Mouse (Mus musculus) liver, embryonic 16.5 days (tissue): ENCODE measurements around the gene Dnaja1. TPM values are rescaled to one million over a fixed set of nuclear protein-coding genes. Genes with fewer than 3 reads are reported as not detected.
A peak's percentile ranks its signal among the peaks of the same experiment; 100 is the strongest.

Experiments used
- ATAC-seq: fragments of 200-750 bp; cut with Nextera tagmentation; 2 replicates; pipeline ENCODE4 v1.8.0; 2017; ENCODE audit warnings: low read depth, mild to moderate bottlenecking, moderate number of reproducible peaks, moderate library complexity
- H3K27ac ChIP-seq: fragments of 300-500 bp; sonication (generic); 2 replicates; pipeline ENCODE4 v1.5.1; 2014; ENCODE audit warnings: mild to moderate bottlenecking, low read length
- H3K27me3 ChIP-seq: fragments of 300-500 bp; sonication (generic); 2 replicates; pipeline ENCODE4 v1.6.1; 2014; ENCODE audit warnings: low read depth, low read length, mixed read lengths; ENCODE audit not compliant: control insufficient read depth, insufficient read depth
- H3K36me3 ChIP-seq: fragments of 300-500 bp; sonication (generic); 2 replicates; pipeline ENCODE4 v1.6.1; 2014; ENCODE audit warnings: mild to moderate bottlenecking; ENCODE audit not compliant: control insufficient read depth, insufficient read depth
- H3K4me1 ChIP-seq: fragments of 300-500 bp; sonication (generic); 2 replicates; pipeline ENCODE4 v1.6.1; 2014; ENCODE audit warnings: low read depth, low read length, mixed read lengths; ENCODE audit not compliant: control insufficient read depth
- H3K4me2 ChIP-seq: fragments of 300-500 bp; sonication (generic); 2 replicates; pipeline ENCODE4 v1.6.1; 2014; ENCODE audit warnings: low read depth, low read length, mixed read lengths
- H3K4me3 ChIP-seq: fragments of 300-500 bp; sonication (generic); 2 replicates; pipeline ENCODE4 v1.5.1; 2014; ENCODE audit warnings: low read depth, mild to moderate bottlenecking, low read length
- H3K9ac ChIP-seq: fragments of 300-500 bp; sonication (generic); 2 replicates; pipeline ENCODE4 v1.6.1; 2014; ENCODE audit warnings: low read depth, low read length
- H3K9me3 ChIP-seq: fragments of 300-500 bp; sonication (generic); replicated peaks from 2 replicates; pipeline ENCODE4 v1.6.1; 2016; ENCODE audit warnings: low read length; ENCODE audit not compliant: control insufficient read depth
- WGBS: fragments of 180-500 bp; shearing (Covaris S2); extraction: QIAGEN DNeasy Blood & Tissue Kit; methylation state at CpG from one replicate; pipeline ENCODE4 v1.1.7; 2014; ENCODE audit not compliant: insufficient replicate concordance; 5-methylcytosine and 5-hydroxymethylcytosine counted together
- polyA plus RNA-seq: library from polyadenylated mRNA; unstranded; fragments of >200 nt; fragmentation: Nextera tagmentation; extraction: Ambion mirVana; gene quantifications from 2 replicates; pipeline ENCODE4 v1.2.1, GENCODE M21; 2015

Gene Dnaja1
- polyA plus RNA-seq, 1 experiment from 2014 or later: 103 TPM

- Histone ChIP-seq H3K4me1 (peaks cover 37% of the 10 kb centered on the region), H3K4me2 (peak overlapping the region; percentile 18; the same call in 1 of the 2 replicates), H3K9me3 (no peaks in the 10 kb centered on the region), H3K27ac (no peak overlapping the region), H3K36me3 (peaks cover 30% of the 10 kb centered on the region), H3K27me3 (no peaks in the 10 kb centered on the region), H3K9ac (no peak overlapping the region), H3K4me3 (no peak overlapping the region)
- ATAC-seq: no peak
- WGBS: 62% methylated on average over 7 of the region's 7 CpGs
Measured at GRCm38 (mm10) chr4:40725141-40725540, 3.2 kb downstream of the Dnaja1 start.

- H3K27me3 ChIP-seq: no peaks in the 10 kb centered on the region
- no peaks in the 10 kb centered on the region for H3K9me3 ChIP-seq
- H3K36me3 ChIP-seq: peaks cover 33% of the 10 kb centered on the region
- no peak overlapping the region for H3K9ac ChIP-seq
- no peak overlapping the region for H3K27ac ChIP-seq
- ATAC-seq: no peak
- H3K4me2 ChIP-seq: peak overlapping the region; percentile 18; the same call in 1 of the 2 replicates
- H3K4me1 ChIP-seq: peaks cover 37% of the 10 kb centered on the region
- H3K4me3 ChIP-seq: no peak overlapping the region
Measured at GRCm38 (mm10) chr4:40725554-40725953, 3.6 kb downstream of the Dnaja1 start.

GRCm38 (mm10) chr4:40727247-40727646 is 5.3 kb downstream of the Dnaja1 start:
- 82% methylated on average over 1 of the region's 1 CpGs for WGBS
- Histone ChIP-seq H3K4me3 (no peak overlapping the region), H3K9ac (no peak overlapping the region), H3K27me3 (no peaks in the 10 kb centered on the region), H3K4me1 (peaks cover 25% of the 10 kb centered on the region), H3K36me3 (peaks cover 48% of the 10 kb centered on the region), H3K9me3 (no peaks in the 10 kb centered on the region), H3K4me2 (no peak overlapping the region), H3K27ac (no peak overlapping the region)
- no peak for ATAC-seq

GRCm38 (mm10) chr4:40731262-40731661 is 9.3 kb downstream of the Dnaja1 start:
- no peak overlapping the region for H3K4me2 ChIP-seq
- peaks cover 59% of the 10 kb centered on the region for H3K36me3 ChIP-seq
- no peaks in the 10 kb centered on the region for H3K27me3 ChIP-seq
- H3K9ac ChIP-seq: no peak overlapping the region
- H3K4me1 ChIP-seq: peaks cover 2% of the 10 kb centered on the region
- no peak overlapping the region for H3K27ac ChIP-seq
- no peak overlapping the region for H3K4me3 ChIP-seq
- ATAC-seq: no peak
- H3K9me3 ChIP-seq: no peaks in the 10 kb centered on the region

GRCm38 (mm10) chr4:40735351-40735750 is 13.4 kb downstream of the Dnaja1 start:
- H3K4me3 ChIP-seq: no peak overlapping the region
- ATAC-seq: no peak

GRCm38 (mm10) chr4:40757157-40757779 is 35.3 kb downstream of the Dnaja1 start:
- under 1% methylated on average over 34 of the region's 39 CpGs for WGBS
- no peaks in the 10 kb centered on the region for H3K9me3 ChIP-seq
- peak; percentile 66 for ATAC-seq
- peak overlapping the region; percentile 98 for H3K4me3 ChIP-seq
- peaks cover 20% of the 10 kb centered on the region for H3K36me3 ChIP-seq
- H3K9ac ChIP-seq: peak overlapping the region; percentile 91
- H3K4me2 ChIP-seq: peak overlapping the region; percentile 70
- H3K27ac ChIP-seq: peak overlapping the region; percentile 84
- H3K4me1 ChIP-seq: peaks cover 9% of the 10 kb centered on the region
- no peaks in the 10 kb centered on the region for H3K27me3 ChIP-seq

More at GRCm38 (mm10) chr4:40735351-40735750, 13.4 kb downstream of the Dnaja1 start:
- no peak overlapping the region for H3K27ac ChIP-seq
- WGBS: 59% methylated on average over 1 of the region's 1 CpGs
- H3K4me1 ChIP-seq: no peaks in the 10 kb centered on the region
- H3K9me3 ChIP-seq: no peaks in the 10 kb centered on the region
- peaks cover 53% of the 10 kb centered on the region for H3K36me3 ChIP-seq
- no peaks in the 10 kb centered on the region for H3K27me3 ChIP-seq
- no peak overlapping the region for H3K9ac ChIP-seq
- no peak overlapping the region for H3K4me2 ChIP-seq

GRCm38 (mm10) chr4:40757780-40758420 is 36.0 kb downstream of the Dnaja1 start, which contains the start of gene Smu1:
Gene Smu1 (minus strand): TSS chr4:40757923.
- peak; percentile 95 for ATAC-seq
- Histone ChIP-seq H3K4me1 (peaks cover 9% of the 10 kb centered on the region), H3K9ac (peak within 1 kb of the TSS; percentile 91), H3K4me3 (peak within 1 kb of the TSS; percentile 98), H3K36me3 (peaks cover 15% of the 10 kb centered on the region), H3K9me3 (no peaks in the 10 kb centered on the region), H3K27me3 (no peaks in the 10 kb centered on the region), H3K27ac (peak within 1 kb of the TSS; percentile 84), H3K4me2 (peak within 1 kb of the TSS; percentile 70)
- WGBS: under 1% methylated on average over 40 of the region's 40 CpGs

GRCm38 (mm10) chr4:40759876-40760275 is 37.9 kb downstream of the Dnaja1 start:
- WGBS: 30% methylated on average over 5 of the region's 5 CpGs
- Histone ChIP-seq H3K4me1 (peaks cover 9% of the 10 kb centered on the region), H3K27ac (no peak overlapping the region), H3K4me2 (no peak overlapping the region), H3K9ac (no peak overlapping the region), H3K9me3 (no peaks in the 10 kb centered on the region), H3K27me3 (no peaks in the 10 kb centered on the region), H3K4me3 (no peak overlapping the region), H3K36me3 (no peaks in the 10 kb centered on the region)
- no peak for ATAC-seq
